Mouse (Mus musculus) spleen, postnatal 10 days (tissue): ENCODE data around the gene 1700003F12Rik.

Experiments
- DNase-seq, 2 experiments: peaks; one replicate each; pipeline ENCODE4 v3.0.0; 2021 to 2022; ENCODE audit warnings: low spot score in 2 of 2

1700003F12Rik gene

GRCm38 (mm10) chr2:154549127-154549885 is 2.4 kb downstream of the 1700003F12Rik start:
- DNase-seq, result peak in 1 of 2 experiments; percentile 69

DNA sequence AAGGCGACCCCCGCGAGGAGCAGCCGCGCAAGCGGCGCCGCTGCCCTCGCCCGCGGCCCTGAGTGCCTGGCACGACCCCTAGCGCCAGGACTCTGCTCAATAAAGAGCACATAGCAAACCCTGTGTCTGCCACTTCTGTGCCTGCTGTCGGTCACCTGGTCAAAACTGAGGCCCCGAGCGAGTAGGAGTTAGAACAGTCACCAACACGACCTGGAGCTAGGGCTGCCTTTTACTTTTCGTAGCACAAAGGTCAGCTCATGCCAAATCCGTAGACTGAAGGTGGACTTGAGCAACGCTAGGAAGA is 3.0 kb downstream of the 1700003F12Rik start:
- DNase-seq, result no peak

- DNase-seq, result no peak
These were observed 4.1 kb downstream of the 1700003F12Rik start for GRCm38 (mm10) chr2:154550937-154551336.

- DNase-seq, result no peak
These were observed 4.6 kb downstream of the 1700003F12Rik start, which contains the start of gene Actl10 for GRCm38 (mm10) chr2:154551476-154551875. Gene Actl10, plus strand, starts transcription at chr2:154551776.

DNA sequence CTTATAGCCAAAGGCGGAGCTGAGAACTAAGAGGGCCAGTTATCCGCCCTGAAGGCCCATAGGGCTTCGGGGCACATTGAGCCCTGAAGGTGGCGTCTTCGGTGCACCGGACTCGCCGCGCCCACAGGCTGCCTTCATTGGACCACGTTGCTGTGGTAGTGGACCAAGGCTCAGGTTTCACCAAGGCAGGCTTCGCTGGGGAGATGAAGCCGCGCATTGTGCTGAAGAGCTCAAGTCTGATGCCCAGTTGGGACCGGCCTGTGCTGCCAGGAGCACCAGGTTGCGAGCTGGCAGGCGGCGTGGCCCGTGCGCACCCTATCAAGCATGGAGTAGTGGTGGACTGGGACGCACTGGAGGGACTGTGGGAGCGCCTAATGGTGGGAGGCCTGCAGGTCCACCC is 5.0 kb downstream of the 1700003F12Rik start:
- no peak for DNase-seq

GRCm38 (mm10) chr2:154552424-154552907 is 5.6 kb downstream of the 1700003F12Rik start:
- peak; percentile 54 to 82 for DNase-seq

DNA sequence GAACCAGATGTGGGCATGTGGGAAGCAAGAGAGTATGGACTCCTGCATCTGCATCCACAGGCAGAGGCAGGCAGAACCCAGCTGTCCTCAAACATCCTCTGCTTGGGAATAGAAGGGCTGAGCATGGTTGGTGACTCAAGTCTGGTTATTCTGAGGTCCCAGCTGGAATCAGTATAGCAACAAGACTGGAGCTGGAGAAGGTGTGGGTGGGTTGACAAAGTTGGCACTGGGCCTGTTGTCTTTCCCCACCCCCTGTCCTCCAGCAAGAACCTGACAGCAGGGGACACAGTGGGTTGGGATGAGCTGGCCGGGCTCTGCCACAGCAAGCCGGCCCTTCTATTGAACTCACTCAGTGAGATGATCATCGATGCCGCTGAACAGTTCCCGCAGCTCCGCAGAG is 8.3 kb downstream of the 1700003F12Rik start:
- DNase-seq, result no peak

GRCm38 (mm10) chr2:154557184-154557832 is 10.4 kb downstream of the 1700003F12Rik start:
- no peak for DNase-seq

- peak; percentile 37 to 67 for DNase-seq
These were observed 11.6 kb downstream of the 1700003F12Rik start, which contains the start of gene Necab3 for GRCm38 (mm10) chr2:154558264-154559039. Gene Necab3, minus strand, starts transcription at chr2:154558890.

DNA sequence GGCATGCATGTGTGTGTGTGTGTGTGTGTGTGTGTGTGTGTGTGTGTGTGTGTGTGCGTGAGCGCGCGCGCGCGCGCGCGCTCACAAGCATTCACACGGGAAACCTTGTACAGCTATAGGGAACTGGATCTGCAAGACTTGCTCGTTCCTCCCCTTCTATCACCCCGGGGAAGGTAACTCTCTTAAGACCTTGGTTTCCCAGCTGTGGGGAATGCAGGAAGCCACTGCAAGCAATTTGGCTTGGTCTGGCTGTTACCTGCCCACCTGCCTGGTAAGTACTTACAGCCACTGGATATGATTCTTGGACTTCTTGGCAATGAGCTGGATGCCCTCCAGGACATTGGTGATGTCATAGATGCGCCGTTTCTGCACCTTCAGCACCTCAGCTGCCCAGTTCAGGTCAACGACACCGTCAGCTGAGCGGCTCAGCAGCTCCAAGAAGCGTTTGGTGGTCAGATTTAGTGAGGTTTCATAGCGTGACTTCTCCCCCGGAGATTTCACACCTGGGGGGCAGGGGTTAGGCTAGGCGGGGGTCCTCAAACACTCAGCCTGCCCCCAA is 16.8 kb downstream of the 1700003F12Rik start:
- DNase-seq, result no peak

DNA sequence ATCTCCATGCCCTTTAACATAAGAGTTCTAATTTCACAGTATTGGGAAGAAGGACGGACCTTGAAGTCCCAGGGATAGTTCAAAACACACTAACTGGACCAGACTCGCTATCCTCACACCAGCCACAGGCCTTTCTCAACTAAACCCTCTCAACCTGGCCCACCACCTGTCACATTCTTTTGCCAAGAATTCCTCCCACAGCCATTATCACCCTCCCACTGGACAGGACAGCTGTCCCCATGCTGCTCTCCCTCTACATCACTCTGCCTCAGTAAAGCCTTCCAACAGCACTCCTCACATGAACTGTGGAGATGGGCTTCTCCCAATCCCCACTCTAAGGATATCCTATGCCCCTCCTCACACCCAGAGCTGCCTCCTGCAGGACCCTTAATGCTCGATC is 18.7 kb downstream of the 1700003F12Rik start:
- DNase-seq, result no peak

- DNase-seq, result no peak
These were observed 19.8 kb downstream of the 1700003F12Rik start for GRCm38 (mm10) chr2:154566641-154567040.

DNA sequence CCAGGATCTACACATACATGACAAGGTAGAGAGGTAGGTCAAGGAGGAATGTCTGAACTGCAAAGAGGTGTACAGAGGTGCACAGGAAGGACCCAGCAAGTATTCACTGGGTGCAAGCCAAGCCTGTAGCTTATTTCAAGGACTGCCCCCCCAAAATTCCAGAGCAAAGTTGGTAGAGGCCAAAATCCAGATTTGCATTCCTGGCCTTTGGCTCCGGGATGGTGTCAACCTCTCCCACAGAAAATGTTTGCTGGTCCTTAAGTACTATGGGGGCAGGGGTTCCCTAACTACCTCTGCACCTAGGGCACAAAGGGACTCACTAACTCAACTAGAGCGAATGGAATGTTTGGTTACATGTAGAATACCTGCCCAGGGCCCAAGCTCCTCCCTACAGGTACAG is 20.9 kb downstream of the 1700003F12Rik start:
- no peak for DNase-seq

DNA sequence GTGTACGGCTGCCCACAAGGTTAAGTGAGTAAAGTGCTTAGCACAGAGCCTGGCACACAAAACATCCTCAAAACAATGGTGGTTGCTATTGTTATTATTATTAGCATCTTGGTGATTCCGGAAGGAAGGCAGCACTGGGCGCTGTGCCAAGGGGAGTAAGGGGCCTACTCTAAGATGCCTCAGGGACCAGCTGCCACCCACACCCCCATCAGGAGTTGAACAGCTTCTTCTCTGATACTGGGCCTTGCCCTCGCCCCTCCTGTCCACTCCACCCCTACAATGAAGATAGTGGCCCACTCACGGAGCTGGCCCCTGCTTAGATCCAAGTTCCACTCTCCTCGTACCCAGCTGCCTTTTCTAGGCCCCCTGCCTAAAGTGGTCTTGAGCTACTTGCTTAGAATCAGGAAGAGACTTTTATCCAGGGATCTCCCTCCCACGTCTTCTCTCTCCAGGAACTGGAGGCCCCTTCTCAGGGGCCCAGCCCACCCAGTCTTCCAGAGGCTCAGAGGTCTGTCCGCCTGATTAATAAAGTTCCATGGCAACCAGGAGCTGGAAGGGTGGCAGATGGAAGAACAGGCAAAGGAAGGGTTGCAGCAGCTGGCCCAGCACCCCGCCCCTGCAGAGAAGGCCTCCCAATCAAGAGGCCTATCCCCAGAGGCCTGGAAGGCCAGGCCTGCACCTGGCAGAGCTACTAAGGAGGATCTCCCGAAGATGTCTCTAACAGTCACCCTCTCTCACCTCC is 21.6 kb downstream of the 1700003F12Rik start:
- peak in 1 of 2 experiments; percentile 47 for DNase-seq

DNA sequence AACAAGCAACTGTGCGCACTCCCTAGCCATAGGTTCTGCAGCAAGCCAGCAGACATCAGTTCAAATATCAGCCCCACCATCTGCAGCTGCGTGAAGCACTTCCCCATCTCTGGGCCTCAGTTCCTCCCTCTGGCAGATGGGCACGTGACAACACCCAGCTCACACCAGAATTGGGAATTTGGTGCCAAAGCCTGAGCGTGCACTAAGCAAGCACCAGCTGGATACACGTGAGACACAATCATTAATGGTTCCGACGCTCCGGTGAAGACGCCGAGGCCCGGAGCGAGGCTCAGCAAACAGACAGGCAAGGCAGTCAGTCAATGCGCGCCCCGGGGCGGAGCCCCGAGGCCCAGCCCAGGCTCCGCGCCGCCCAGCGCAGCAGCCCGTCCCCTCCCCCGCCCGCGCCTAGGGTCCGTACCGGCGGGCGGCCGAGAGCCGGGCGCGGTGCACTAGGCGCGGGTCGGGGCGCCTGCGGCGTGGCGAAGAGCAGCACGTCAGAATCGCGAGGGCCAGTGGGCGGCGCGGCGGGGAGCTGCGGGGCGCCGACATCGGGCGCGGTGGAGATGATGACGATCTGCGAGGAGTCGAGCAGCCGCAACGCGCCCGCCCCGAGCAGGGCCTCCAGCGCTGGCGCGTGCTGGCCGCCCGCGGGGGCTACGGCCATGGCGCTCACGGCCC is 22.3 kb downstream of the 1700003F12Rik start:
- peak; percentile 81 to 83 for DNase-seq

DNA sequence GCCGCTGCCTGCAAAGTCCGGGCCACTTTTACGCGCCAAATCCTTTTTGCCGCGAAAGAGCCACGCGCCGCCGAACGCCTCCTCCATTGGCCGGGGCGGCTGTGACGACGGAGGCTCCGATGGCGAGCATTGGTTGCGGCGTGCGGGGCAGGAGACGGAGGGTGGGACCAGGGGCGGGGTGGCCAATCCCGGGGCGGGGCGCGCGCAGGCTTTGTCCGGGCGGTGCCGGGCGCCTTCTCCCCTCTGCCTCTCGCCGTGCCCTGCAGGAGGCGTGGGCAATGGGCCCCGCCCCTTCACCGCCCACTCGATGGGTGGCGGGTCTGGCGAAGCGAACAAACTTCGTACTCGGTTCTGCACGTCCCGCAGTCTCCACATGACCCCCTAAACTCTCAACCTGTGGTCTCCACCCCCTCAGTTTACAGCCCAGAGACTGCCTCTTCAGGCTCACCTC is 23.0 kb downstream of the 1700003F12Rik start, which contains the start of gene E2f1:
Gene E2f1, minus strand, starts transcription at position 57 of the 451 bp plus-strand sequence.
- DNase-seq, result peak; percentile 89 to 97

GRCm38 (mm10) chr2:154570666-154571065 is 23.8 kb downstream of the 1700003F12Rik start:
- DNase-seq, result no peak

DNA sequence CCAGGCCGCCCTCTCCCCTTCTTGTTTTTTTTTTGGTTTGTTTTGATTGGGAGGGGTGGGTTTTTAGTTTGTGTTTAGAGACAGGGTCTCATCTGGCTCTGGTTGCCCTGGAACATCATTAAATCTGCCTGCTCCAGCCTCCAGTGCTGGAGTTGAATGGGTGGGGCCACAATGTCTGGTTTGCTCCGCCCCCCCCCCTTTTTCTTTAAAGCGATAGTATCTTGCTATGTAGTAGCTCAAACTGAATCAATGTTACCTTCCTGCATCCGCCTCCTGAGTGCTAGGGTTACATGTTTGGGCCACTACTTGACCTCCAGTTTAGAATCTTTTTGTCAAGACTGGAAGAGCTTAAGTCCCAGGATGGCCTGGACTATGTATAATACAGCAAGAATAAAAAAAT is 24.4 kb downstream of the 1700003F12Rik start:
- no peak for DNase-seq

DNA sequence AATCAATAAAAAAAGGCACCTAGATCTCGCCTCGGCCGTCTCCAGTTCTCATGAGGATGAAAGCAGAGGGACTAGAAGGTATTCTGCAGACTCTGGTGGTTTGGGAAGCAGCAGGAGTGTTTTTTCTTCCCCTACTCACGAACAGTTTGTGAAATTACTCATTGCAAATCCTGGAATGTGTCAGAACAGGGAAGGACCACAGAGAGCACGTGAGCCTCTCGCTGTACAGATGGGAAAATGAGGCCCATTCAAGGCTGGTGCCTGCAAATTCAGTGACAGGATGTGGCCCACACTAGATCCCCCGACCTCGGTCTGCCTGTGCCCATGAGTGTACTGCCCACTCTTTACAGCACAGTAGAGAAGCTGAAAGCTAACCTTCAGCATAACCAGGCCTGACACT is 25.1 kb downstream of the 1700003F12Rik start:
- no peak for DNase-seq

- DNase-seq, result no peak
These were observed 26.1 kb downstream of the 1700003F12Rik start for GRCm38 (mm10) chr2:154572996-154573395.
